Mouse (Mus musculus) lung, embryonic 14.5 days (tissue): Measurements from ENCODE around the gene Ampd1. TPM values are rescaled to one million over a fixed set of nuclear protein-coding genes. Genes with fewer than 3 reads are reported as not detected.
A peak's percentile ranks its signal among the peaks of the same experiment; 100 is the strongest.

Experiments used
- ATAC-seq: fragments of 200-750 bp; cut with Nextera tagmentation; 2 replicates; pipeline ENCODE4 v1.8.0; 2017; ENCODE audit warnings: mild to moderate bottlenecking, moderate TSS enrichment, moderate library complexity; ENCODE audit not compliant: insufficient read depth
- DNase-seq: peaks from one replicate; pipeline ENCODE4 v3.0.0-alpha.2; 2015
- H3K27ac ChIP-seq: fragments of 300-500 bp; sonication (generic); 2 replicates; pipeline ENCODE4 v1.5.1; 2014; ENCODE audit warnings: low read depth, mild to moderate bottlenecking, moderate library complexity
- H3K27me3 ChIP-seq: fragments of 300-500 bp; sonication (generic); 2 replicates; pipeline ENCODE4 v1.6.1; 2014; ENCODE audit warnings: low read length, control low read depth; ENCODE audit not compliant: insufficient read depth
- H3K36me3 ChIP-seq: fragments of 300-500 bp; sonication (generic); 2 replicates; pipeline ENCODE4 v1.6.1; 2014; ENCODE audit warnings: control low read depth; ENCODE audit not compliant: insufficient read depth
- H3K4me1 ChIP-seq: fragments of 300-500 bp; sonication (generic); 2 replicates; pipeline ENCODE4 v1.6.1; 2014; ENCODE audit warnings: antibody characterized with exemption, control low read depth; ENCODE audit not compliant: insufficient read depth
- H3K4me2 ChIP-seq: fragments of 300-500 bp; sonication (generic); 2 replicates; pipeline ENCODE4 v1.6.1; 2014; ENCODE audit warnings: mild to moderate bottlenecking
- H3K4me3 ChIP-seq: fragments of 300-500 bp; sonication (generic); 2 replicates; pipeline ENCODE4 v1.5.1; 2014; ENCODE audit warnings: low read depth, low read length
- H3K9ac ChIP-seq: fragments of 300-500 bp; sonication (generic); 2 replicates; pipeline ENCODE4 v1.6.1; 2014
- H3K9me3 ChIP-seq: fragments of 300-500 bp; sonication (generic); 2 replicates; pipeline ENCODE4 v1.6.1; 2016; ENCODE audit warnings: low read depth, low read length, control low read depth
- CTCF ChIP-seq: IDR thresholded peaks from 2 replicates; pipeline ENCODE4 v1.5.1; 2016; ENCODE audit warnings: antibody characterized with exemption, low read depth
- WGBS: fragments of 180-500 bp; shearing (Covaris S2); extraction: QIAGEN DNeasy Blood & Tissue Kit; methylation state at CpG from one replicate; pipeline ENCODE4 v1.1.7; 2014; 5-methylcytosine and 5-hydroxymethylcytosine counted together
- polyA plus RNA-seq: library from polyadenylated mRNA; unstranded; fragments of >200 nt; fragmentation: Nextera tagmentation; extraction: Ambion mirVana; gene quantifications from 2 replicates; pipeline ENCODE4 v1.2.1, GENCODE M21; 2014

Ampd1 gene
- 0.20 and 0.42 TPM in 2 replicates for polyA plus RNA-seq

DNA sequence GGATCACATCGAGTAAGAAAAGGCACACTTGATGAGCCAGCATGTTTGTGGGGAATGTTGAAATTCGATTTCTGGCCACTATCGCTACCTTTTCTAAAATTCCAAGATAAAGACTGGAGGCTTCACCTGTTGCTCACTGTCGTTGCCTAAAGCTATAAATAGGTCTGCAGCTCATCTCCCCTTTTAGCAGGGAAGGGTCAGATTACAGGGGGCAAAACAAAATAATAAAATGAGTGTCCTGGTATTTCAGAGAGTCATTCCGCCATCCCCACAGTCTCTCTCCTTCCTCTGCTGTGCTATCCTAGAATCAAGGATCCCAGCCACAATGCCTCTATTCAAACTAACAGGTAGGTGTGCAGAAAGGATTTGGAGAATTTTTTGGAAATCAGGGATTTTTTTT, at the start of gene Ampd1:
Gene Ampd1 (plus strand): TSS at position 244 of the 400 bp plus-strand sequence.
- Histone ChIP-seq H3K36me3 (peaks cover 7% of the 10 kb centered on the region), H3K4me1 (no peaks in the 10 kb centered on the region), H3K9me3 (no peaks in the 10 kb centered on the region), H3K4me3 (no peak within 1 kb of the TSS), H3K4me2 (no peak within 1 kb of the TSS), H3K27me3 (no peaks in the 10 kb centered on the region), H3K27ac (no peak within 1 kb of the TSS), H3K9ac (no peak within 1 kb of the TSS)
- 50% methylated on average over 5 of the region's 5 CpGs for WGBS
- no peak for TF ChIP-seq CTCF
- DNase-seq = no peak
- ATAC-seq = no peak

DNA sequence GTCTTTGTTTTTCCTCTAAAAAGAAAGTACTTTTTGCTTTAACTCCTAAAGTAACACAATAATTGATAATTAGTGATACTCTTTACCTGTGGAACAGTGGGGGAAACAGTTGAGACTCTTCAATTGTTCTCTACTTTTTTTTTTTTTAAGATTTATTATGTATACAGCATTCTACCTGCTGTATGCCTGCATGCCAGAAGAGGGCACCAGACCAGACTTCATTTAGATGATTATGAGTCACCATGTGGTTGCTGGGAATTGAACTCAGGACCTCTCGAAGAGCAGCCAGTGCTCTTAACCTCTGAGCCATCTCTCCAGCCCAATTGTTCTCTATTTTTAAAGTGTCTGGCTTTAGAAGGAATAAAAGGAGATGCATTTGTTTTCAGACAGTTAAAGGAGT, 47.6 kb upstream of the Ampd1 start:
- WGBS = 89% methylated on average over 1 of the region's 1 CpGs
- TF ChIP-seq CTCF = peak; percentile 29; the same call in 1 of the 2 replicates
- DNase-seq (peak; percentile 22), ATAC-seq (no peak)
- Histone ChIP-seq H3K27me3 (no peaks in the 10 kb centered on the region), H3K4me1 (peaks cover 8% of the 10 kb centered on the region), H3K9ac (no peak overlapping the region), H3K36me3 (peaks cover 47% of the 10 kb centered on the region), H3K27ac (no peak overlapping the region), H3K9me3 (no peaks in the 10 kb centered on the region), H3K4me3 (no peak overlapping the region), H3K4me2 (no peak overlapping the region)

DNA sequence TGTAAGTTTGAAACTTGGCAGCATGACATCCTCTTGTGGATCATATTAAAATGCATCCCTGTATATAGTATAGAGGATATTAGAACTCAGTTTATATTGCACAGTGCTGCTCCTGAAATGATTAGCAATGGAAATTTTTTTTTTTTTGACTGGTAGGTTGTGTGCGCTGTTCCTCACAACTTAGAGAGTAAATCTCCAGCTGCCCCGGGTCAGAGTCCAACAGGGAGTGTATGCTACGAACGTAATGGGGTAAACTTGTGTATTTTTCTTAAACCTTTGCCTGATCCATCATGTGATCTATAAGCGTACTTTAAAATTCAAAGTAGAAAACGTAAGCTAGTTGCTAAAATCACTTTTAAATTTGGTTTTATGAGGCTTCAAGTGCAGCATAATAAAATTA, 33.5 kb upstream of the Ampd1 start:
- Histone ChIP-seq H3K4me1 (no peaks in the 10 kb centered on the region), H3K27me3 (no peaks in the 10 kb centered on the region), H3K4me2 (no peak overlapping the region), H3K9me3 (no peaks in the 10 kb centered on the region), H3K9ac (no peak overlapping the region), H3K36me3 (peaks cover 72% of the 10 kb centered on the region), H3K4me3 (no peak overlapping the region), H3K27ac (no peak overlapping the region)
- WGBS = 90% methylated on average over 6 of the region's 6 CpGs
- DNase-seq (no peak), ATAC-seq (no peak)
- TF ChIP-seq CTCF = no peak

DNA sequence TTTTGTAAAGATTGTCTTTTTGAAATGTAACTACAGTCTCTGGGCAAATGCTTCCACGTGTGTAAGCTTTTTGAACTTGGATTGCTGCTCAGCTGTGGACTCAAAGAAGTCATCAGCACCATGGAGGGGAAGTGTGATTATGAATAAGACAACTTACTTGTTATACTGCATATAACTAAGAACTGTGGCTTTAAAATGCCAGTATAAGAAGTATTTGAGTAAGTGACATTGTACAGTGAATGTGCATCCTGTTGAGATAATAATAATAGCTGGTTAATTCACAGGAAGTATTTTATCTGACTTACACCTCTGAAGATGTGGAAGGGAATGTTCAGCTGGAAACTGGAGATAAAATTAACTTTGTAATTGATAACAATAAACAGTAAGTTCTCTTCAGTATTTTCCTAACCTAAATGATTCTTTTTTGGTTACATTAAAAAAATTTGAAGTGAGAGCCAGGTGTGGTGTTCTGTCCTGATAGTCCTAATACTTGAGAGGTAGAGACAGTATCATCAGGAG, 32.9 kb upstream of the Ampd1 start:
- WGBS = 73% methylated on average over 1 of the region's 1 CpGs
- Histone ChIP-seq H3K9ac (no peak overlapping the region), H3K9me3 (no peaks in the 10 kb centered on the region), H3K4me3 (no peak overlapping the region), H3K27ac (no peak overlapping the region), H3K36me3 (peaks cover 79% of the 10 kb centered on the region), H3K27me3 (no peaks in the 10 kb centered on the region), H3K4me1 (no peaks in the 10 kb centered on the region), H3K4me2 (no peak overlapping the region)
- TF ChIP-seq CTCF = no peak
- DNase-seq (no peak), ATAC-seq (no peak)

- Histone ChIP-seq H3K27ac (no peak overlapping the region), H3K9me3 (no peaks in the 10 kb centered on the region), H3K9ac (no peak overlapping the region), H3K4me1 (no peaks in the 10 kb centered on the region), H3K4me3 (no peak overlapping the region), H3K27me3 (no peaks in the 10 kb centered on the region), H3K36me3 (peaks cover 72% of the 10 kb centered on the region), H3K4me2 (no peak overlapping the region)
- no peak for TF ChIP-seq CTCF
- DNase-seq (no peak), ATAC-seq (no peak)
- WGBS = 84% methylated on average over 5 of the region's 5 CpGs
Observed at GRCm38 (mm10) chr3:103056016-103056595, 17.7 kb upstream of the Ampd1 start.

- H3K27ac ChIP-seq = peak overlapping the region; percentile 98; the same call in 1 of the 2 replicates
- H3K9me3 ChIP-seq = no peaks in the 10 kb centered on the region
- no peaks in the 10 kb centered on the region for H3K4me1 ChIP-seq
- H3K4me3 ChIP-seq = peak overlapping the region; percentile 79
- DNase-seq = no peak
- H3K36me3 ChIP-seq = peaks cover 74% of the 10 kb centered on the region
- peak; percentile 50 for ATAC-seq
- WGBS = 4% methylated on average over 10 of the region's 10 CpGs
- no peaks in the 10 kb centered on the region for H3K27me3 ChIP-seq
- TF ChIP-seq CTCF = no peak
- H3K9ac ChIP-seq = peak overlapping the region; percentile 92
- peak overlapping the region; percentile 91 for H3K4me2 ChIP-seq
Observed at GRCm38 (mm10) chr3:103057752-103058151, 16.1 kb upstream of the Ampd1 start.

- H3K27me3 ChIP-seq = no peaks in the 10 kb centered on the region
- peak within 1 kb of the TSS; percentile 79 for H3K4me3 ChIP-seq
- H3K27ac ChIP-seq = peak within 1 kb of the TSS; percentile 98
- H3K36me3 ChIP-seq = peaks cover 75% of the 10 kb centered on the region
- peak within 1 kb of the TSS; percentile 92 for H3K9ac ChIP-seq
- peak; percentile 97 for DNase-seq
- peak within 1 kb of the TSS; percentile 91 for H3K4me2 ChIP-seq
- ATAC-seq = peak; percentile 98
- no peaks in the 10 kb centered on the region for H3K9me3 ChIP-seq
- no peak for TF ChIP-seq CTCF
- no peaks in the 10 kb centered on the region for H3K4me1 ChIP-seq
- WGBS = 2% methylated on average over 46 of the region's 46 CpGs
Observed at GRCm38 (mm10) chr3:103058207-103059157, 15.3 kb upstream of the Ampd1 start, which contains the start of gene Nras. TSS of gene Nras (plus strand) at chr3:103058285.
